Mouse (Mus musculus): ENCODE results near the gene Psme4. TPM values are rescaled to one million over a fixed set of nuclear protein-coding genes. Genes with fewer than 3 reads are reported as not detected.

The Psme4 gene
- total RNA-seq, 1 experiment from 2014 or later: 70.3 TPM

DNA sequence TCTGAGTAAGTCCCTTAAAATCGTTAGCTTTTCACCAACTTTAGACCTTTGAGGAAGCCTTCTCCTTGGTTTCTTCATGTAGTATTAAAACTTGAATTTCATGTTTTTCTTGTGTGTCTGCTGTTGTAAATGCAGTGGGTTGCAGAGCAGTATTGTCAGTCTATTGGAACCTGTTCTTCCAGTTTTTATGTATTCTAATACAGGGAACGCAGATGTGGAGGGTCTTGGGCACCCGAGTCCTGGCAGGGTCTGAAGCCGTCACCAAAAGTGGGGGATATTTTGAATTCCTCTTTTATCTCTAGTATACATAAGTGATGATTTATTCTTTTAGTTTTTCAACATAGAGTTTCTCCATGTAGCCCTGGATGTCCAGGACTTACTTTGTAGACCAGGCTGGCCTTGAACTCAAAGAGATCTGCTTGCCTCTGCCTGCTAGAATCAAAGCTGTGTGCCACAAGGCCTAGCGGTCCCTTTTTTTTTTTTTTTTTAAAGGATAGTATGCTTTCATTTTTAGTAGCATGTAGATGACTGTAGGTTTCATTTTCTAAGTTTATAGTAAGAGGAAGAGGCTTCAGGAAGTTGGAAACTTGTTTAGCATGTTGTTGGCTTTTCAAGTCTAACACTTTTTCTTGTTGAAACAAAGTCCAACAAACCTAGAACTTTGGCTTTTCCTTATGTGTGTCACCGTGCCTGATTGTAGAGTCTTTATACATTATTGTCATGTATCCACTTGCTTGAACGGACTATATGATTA lies 14.9 kb downstream of the Psme4 start:
- DNase-seq: no peak

DNA sequence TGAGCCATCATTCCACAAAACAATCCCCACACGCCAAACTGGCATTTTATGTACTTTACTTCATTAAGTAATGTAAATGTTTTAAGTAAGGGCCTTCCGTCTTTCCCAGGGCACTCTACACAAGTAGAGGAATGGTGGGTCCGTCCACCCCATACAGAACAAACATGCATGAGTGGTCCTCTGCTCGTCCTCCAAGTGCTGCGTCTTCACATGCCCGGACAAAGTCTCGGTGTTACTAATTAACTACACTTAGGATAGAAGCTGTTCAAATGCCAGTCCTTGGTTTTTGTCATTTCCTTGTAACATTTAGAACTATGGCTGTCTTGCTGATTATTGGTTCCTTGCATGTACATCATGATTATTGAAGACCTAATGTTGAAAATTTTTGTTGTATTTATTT lies 21.2 kb downstream of the Psme4 start:
- DNase-seq: no peak

GRCm38 (mm10) chr11:30793753-30794152 lies 22.2 kb downstream of the Psme4 start:
- no peak for DNase-seq

- no peak for DNase-seq
These were observed 25.7 kb downstream of the Psme4 start for GRCm38 (mm10) chr11:30797236-30797635.

GRCm38 (mm10) chr11:30799496-30799895 lies 28.0 kb downstream of the Psme4 start:
- DNase-seq: peak; percentile 71

GRCm38 (mm10) chr11:30800091-30800490 lies 28.6 kb downstream of the Psme4 start:
- no peak for DNase-seq

GRCm38 (mm10) chr11:30802421-30802820 lies 30.9 kb downstream of the Psme4 start:
- DNase-seq: no peak

- no peak for DNase-seq
These were observed 49.6 kb downstream of the Psme4 start for GRCm38 (mm10) chr11:30821116-30821515.

DNA sequence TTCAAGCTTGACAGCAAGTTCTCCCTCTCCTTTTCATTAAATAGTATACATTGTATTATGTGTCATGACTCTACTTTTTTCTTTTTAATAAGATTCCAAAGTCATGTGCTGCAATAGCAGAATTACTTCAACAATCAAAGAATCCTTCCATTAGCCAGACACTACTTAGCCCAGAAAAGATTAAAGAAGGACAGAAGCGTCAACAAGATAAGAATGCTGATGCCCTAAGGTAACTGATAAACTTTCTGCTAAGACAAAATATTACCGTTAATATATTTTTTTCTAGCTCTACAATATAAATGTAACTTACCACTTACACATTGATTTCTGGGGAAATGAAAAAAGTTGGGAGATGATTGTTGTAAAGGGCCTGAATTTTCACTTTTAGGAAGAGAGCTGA lies 67.3 kb downstream of the Psme4 start:
- DNase-seq: no peak

GRCm38 (mm10) chr11:30844355-30844754 lies 72.8 kb downstream of the Psme4 start:
- DNase-seq: peak; percentile 23

- no peak for DNase-seq
These were observed 100.9 kb downstream of the Psme4 start for GRCm38 (mm10) chr11:30872425-30872824.

GRCm38 (mm10) chr11:30885171-30885871 lies 113.8 kb downstream of the Psme4 start, which contains the start of the genes Gpr75 and Asb3:
Gene Gpr75 (plus strand): TSS chr11:30885358.
Gene Asb3 (plus strand): TSS chr11:30885416.
- DNase-seq: peak; percentile 87

DNA sequence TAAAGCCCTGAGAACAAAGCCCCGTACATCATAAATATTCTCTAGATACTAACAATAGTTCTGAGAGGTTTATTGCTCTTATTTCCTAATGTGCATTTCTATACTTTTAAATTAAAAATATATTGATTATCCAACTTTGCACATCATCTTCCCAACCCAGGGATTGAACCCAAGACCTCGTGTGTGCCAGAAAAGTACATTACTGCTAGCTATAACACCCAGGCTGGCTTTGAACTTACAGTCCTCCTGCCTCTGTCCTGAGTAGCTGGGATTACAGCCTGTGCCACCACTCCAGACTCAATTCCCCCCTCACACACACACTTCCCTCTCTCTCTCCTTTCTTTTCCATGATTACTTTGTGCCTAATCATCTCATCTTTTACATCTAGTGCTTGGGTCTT lies 116.6 kb downstream of the Psme4 start:
- DNase-seq: no peak

- no peak for DNase-seq
These were observed 124.7 kb downstream of the Psme4 start for GRCm38 (mm10) chr11:30896201-30896600.

- DNase-seq: no peak
These were observed 127.8 kb downstream of the Psme4 start for GRCm38 (mm10) chr11:30899312-30899711.

DNA sequence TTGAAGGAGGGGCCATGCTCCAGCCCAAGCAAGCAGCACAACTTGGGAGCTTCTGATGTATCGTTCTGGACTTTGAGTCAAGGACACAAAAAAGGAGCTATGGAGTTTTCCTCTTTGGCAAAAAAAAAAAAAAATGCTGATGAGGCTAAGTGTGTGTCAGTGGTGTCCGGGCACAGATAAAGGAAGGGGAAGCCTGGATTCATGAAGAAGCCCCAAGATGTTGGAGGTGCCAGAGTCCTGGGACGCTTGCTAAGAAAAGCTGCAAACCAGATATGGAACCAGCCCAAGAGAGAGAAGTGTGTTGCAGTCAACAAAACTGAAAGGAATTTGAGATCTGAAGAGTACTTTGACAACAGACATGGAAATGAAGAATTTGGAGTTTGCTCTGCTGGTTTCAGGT lies 140.8 kb downstream of the Psme4 start:
- no peak for DNase-seq

DNA sequence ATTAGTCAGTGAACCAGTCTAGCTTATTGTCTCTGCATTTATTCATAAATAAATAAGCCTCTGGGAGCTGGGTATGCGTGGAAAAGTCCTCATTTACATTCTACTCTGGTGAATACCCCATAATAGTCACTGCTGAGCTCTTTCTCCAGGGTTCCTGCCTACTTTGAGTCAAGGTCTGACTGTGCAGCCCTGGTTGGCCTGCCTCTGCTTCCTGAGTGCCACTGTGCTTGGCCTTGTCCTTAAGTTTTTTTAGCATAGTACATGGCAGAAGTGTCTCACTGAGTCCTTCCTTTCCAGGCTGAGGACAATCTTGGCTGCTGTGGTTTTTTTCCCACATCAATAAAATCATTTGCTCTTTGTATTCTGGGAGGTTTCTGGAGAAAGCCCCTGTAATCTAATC lies 149.1 kb downstream of the Psme4 start:
- DNase-seq: peak; percentile 11

DNA sequence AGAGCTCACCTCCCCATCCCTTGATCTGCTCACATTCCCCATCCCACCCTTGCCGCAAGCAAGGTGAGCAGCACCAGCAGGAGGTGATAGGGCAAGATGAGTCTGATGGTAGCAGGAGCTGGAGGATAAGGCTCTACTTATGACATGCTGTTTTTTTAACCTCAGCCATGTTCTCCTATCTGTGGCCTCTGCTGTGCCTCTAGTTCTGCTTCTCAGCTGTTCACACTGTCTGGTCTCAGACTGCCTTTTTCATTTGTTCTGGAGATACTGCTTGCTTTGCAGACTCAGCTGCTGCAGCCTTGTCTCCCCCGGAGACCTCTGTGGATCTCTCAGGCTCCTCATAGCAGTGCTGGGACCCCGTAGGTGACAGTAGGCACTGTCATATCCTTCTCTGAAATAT lies 151.8 kb downstream of the Psme4 start:
- no peak for DNase-seq

- no peak for DNase-seq
These were observed 156.6 kb downstream of the Psme4 start for GRCm38 (mm10) chr11:30928079-30928478.

DNA sequence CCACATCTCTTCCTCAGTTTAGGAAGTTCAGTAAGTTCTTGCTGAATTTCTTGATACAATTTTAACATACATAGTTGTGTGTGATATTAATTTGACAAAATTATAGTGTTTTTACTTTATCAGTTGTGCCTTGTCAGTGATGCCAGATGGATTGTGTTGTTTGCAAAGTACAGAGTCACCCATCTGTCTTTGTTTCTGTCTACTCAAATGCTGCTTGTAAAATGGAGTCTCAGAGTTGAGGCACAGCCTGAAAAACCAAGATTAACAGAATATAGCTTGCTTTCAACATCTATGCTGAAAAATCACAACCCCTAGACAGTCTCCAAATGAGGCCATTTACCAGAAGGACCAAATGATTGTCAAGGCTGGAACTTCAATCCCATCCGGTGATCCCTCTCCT lies 157.0 kb downstream of the Psme4 start:
- no peak for DNase-seq
